Mouse (Mus musculus): ENCODE measurements around the gene Olfr718-ps1. TPM values are rescaled to one million over a fixed set of nuclear protein-coding genes. Genes with fewer than 3 reads are reported as not detected.
A peak's percentile ranks its signal among the peaks of the same experiment; 100 is the strongest.
"Not testable (repeated sequence)": the region's sequence is repeated elsewhere in the genome, so short reads cannot be mapped to it uniquely, and the experiment has no call there.

Gene Olfr718-ps1
- total RNA-seq (2015; ENCODE audit: low replicate concordance) (not detected in 2 replicates), total RNA-seq (2017; ENCODE audit: low replicate concordance) (not detected in 2 replicates)

DNA sequence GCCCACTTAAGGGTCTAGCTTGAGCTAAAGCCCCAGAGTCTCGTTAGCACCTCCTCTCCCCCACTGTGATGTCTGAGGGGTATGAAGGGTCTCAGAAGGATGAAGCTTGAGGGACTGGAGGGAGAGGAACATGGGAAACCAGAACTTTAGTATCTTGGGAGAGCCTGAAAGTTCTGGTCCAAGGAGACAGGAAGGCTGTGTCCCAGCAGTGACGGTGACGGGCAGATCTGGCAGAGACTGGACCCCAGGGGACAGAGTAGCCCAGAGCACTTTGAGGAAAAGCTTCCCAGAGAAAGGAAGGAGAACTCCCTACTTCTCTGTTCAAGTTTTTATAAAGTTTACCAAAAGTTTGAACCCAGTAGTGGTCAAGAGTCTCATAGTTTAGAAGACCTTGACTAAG, at the start of gene Olfr718-ps1:
Gene Olfr718-ps1, minus strand, starts transcription at position 101 of the 400 bp plus-strand sequence.
- ATAC-seq (replicated peaks; ENCODE audit: low FRiP score, poor library complexity, severe bottlenecking), result no peak

DNA sequence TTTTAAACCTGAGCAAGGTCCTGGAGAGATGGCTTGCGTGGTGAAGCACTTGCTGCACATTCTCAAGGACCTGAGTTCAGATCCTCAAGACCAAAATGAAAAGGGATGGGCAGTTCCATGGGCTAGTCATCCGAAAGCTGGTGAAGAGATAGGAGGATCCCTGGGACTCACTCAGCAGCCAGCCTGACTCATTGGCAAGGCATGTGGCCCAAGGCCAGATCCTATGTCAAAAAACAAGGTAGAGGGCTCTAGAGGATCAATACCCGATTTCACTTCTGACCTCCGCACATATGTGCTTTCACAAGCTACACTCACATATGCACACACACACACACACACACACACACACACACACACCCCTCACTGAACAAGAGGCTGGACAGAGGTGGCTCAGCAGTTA, 49.1 kb upstream of the Olfr718-ps1 start:
- ATAC-seq (replicated peaks; ENCODE audit: low FRiP score, poor library complexity, severe bottlenecking), result no peak

DNA sequence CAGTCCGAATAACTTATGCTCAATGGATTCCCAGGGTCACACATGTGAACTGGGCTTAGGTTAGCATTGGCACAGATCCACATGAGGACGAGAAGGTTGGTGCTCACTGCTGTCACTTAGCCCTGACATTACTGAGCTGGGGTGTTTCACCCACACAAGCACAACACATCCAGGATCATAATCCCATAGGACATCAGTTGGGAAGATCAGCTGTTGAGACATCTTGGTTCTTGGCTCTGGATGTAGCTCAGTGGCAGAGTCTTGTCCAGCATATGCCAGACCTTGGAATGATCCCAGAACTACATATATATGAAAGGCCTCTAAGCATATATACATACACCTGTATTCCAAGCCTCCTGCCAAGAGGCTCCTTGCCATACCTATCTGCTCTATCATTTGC, 47.8 kb upstream of the Olfr718-ps1 start:
- ATAC-seq (replicated peaks; ENCODE audit: low FRiP score, poor library complexity, severe bottlenecking), result no peak

DNA sequence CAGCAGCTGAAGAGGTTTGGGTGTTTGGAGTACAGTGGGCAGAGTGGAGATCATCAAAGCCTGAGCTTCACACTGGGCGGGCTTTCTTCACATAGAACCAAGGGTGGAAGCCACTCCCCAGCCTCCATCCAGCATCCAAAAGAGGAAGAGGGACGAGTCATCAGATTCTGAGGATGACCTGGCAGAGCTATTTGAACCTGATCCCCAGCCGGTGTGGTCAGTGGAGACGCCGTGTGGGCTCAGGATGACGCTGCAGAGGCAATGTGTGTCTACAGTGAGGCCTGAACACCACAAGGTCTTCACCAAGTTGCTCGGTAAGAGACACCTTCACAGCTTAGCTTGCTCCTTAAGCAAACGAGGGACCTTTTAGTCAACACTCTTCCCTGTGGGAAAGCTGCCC, 47.4 kb upstream of the Olfr718-ps1 start:
- not testable (repeated sequence) for ATAC-seq (replicated peaks; ENCODE audit: low FRiP score, poor library complexity, severe bottlenecking)

DNA sequence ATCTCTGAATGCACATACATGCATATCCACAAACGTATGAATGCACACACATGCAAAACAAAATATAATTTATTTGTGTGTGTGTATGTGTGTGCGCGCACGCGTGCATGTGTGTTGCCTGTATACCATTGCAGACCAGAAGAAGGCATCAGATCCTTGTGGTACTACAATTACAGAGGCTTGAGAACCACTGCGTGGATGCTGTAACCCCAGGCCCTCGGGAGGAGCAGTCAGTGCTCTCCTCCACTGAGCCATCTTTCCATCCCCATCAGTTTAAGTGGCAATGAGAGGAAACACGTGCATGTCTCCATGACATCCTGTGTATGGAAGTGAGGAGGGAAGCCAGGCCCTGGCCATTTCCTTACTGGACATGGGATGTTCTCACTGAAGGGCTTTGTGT, 45.4 kb upstream of the Olfr718-ps1 start:
- ATAC-seq (replicated peaks; ENCODE audit: low FRiP score, poor library complexity, severe bottlenecking), result no peak

DNA sequence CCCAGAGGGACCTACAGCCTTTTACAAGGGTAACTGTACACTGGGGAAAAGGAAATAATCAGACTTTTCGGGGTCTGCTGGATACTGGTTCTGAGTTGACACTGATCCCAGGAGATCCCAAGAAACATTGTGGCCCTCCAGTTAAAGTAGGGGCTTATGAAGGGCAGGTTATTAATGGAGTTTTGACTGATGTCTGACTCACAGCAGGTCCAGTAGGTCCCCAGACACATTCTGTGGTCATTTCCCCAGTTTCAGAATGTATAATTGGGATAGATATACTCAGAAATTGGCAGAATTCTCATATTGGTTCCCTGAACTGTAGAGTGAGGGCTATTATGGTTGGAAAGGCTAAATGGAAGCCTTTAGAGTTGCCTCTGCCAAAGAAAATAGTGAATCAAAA, 40.6 kb upstream of the Olfr718-ps1 start:
- not testable (repeated sequence) for ATAC-seq (replicated peaks; ENCODE audit: low FRiP score, poor library complexity, severe bottlenecking)

DNA sequence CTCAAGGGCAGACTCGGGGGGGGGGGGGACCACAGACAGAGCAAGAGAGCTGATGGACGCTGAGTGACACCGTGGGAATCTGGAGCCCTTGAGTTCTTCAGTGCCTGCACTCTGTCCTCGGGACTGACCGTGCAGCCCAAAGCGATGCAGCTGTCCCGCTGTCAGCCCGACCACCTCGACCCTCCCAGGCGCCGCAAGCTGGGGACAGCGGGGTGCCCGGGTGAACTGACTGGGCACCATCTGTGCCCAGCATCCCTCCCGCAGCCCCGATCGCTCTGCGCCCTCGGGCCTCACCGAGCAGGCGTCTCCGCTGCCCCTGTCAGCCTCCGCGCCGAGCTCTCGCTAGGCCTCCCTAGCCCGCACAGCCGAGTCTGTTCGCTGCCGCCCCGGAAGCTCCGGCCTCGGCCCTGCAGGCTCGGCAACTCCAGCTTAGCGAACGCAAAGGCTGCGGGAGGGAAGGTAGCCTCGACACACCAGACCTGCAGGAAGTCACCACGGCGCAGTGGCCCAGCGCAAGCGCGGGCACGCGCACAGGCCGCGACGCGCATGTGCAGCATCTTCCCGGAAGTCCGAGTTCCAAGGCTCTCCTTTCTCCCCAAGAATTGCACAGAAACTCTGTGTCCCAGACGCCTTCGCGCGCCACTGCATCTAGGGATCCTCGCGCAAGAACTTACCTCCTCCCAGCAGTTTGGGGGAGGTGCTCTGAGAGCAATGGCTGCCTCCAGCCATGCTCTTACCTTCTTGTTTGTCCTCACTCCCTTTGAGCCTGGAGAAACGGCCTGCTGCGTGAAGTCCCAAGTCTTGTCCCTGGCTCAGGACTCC, 33.1 kb upstream of the Olfr718-ps1 start, which contains the start of the genes Rbak and Spdye4b:
Gene Rbak, minus strand, starts transcription at position 521 of the 822 bp plus-strand sequence.
Gene Spdye4b, plus strand, starts transcription at position 763 of the 822 bp plus-strand sequence.
- ATAC-seq (replicated peaks; ENCODE audit: low FRiP score, poor library complexity, severe bottlenecking), result peak; percentile 57

DNA sequence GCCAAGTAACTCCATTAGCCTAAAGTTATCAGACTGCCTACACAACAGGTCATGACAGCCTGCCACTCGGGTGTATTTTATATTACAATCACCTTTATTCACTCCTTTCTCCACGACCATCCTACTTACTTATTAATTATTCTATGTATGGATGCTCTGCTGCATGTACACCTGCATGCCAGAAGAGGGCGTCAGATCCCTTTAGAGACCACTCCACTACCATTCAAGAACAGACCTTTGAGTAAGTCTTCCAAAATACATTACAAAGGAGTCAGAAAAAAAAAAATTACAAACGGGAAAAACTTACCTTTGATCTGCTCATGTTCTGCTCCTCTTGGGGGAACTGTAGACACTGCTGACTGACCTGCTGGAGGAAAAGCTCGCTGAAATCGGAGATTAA, 31.8 kb upstream of the Olfr718-ps1 start:
- ATAC-seq (replicated peaks; ENCODE audit: low FRiP score, poor library complexity, severe bottlenecking), result no peak

DNA sequence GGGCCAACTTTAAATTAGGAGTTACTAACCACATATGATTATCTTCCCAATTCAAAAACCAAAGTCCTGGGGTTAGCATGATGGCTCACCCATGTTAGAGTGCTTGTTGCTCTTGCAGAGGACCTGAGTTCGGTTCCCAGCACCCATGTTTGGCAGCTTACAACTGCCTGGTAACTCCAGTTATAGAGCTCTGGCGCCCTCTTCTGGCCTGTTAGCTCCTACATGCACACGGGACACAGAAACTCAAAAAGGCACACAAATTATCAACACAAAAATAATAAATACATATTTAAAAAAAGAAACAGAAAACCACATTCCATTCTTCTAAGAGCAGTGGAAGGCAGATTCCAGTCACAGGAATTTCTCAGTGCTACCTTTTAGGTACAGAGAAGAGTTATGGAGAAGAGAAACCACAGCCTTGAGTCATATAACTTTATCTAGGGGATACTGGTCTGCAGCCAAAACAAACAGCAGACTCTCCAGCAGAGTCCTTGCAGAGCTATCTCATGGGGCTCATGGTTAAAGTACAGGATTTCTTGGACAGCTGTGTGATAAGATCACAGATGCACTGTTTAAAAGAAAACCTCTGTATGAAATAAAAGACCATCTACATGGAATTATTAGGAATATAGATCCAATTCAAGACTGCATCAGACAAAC, 30.3 kb upstream of the Olfr718-ps1 start:
- no peak for ATAC-seq (replicated peaks; ENCODE audit: low FRiP score, poor library complexity, severe bottlenecking)

DNA sequence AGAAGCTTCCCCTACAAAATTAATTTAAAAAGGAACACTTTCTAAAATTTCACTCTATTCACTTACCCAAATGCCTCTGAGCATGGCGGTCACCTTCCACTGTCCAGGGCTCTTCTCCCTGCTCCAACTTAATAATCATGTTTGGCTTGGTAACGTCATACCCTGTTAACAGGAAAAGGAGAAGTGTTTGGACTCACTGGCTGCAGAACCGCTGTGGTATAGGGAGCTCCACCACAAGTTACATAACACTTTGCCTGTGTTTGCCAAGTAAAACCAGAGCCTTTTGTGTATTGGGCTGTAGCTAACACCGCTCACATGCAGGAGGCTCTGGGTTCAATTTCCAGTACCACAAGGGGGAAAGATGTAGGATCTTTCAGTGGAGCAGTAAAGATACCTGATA, 28.6 kb upstream of the Olfr718-ps1 start:
- no peak for ATAC-seq (replicated peaks; ENCODE audit: low FRiP score, poor library complexity, severe bottlenecking)

DNA sequence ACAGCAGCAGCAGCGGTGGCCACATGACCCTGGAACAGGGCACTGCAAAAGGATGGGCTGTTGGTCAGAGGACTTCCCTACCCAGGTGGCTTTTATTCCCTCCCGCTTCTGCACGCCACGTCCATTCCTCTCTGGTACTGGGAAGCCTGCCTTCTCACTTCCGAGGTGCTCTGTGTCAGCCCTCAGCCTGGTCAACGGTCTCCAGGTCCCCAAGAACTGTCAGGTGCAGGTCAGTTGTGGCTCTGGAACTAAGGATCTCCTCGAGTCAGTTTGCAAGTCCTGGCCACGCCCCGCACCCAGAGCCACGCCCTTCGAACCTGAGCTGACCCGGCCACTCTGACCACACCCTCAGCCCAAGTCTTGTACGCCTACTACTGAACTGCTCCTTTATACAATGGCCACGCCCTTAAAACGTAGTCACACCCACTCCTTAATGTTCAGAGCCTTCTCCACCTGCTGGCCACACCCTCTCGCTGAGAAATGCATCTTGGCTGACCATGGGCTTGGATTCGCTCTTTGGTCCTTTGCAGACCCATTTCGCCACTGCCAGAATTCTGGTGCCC, 18.2 kb upstream of the Olfr718-ps1 start:
- peak; percentile 76 for ATAC-seq (replicated peaks; ENCODE audit: low FRiP score, poor library complexity, severe bottlenecking)

DNA sequence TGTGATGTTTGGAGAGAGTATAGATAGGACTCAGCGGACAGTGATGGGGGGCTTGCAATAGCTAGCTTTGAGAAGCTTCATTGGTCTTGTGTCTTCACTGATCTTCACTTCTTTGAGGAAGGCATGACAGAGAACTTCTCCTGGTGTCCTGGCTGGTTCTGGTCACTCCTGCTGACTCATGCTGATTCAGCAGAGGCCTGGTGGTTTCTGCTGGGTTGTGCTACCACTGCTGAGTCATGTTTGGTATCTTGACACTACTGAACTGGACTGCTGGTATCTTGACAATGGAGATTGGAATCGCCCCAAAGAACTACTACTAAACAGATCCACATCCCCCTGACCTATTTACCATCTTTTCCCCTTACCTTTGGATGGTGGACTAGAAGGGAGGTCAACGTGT, 8.2 kb upstream of the Olfr718-ps1 start:
- no peak for ATAC-seq (replicated peaks; ENCODE audit: low FRiP score, poor library complexity, severe bottlenecking)

DNA sequence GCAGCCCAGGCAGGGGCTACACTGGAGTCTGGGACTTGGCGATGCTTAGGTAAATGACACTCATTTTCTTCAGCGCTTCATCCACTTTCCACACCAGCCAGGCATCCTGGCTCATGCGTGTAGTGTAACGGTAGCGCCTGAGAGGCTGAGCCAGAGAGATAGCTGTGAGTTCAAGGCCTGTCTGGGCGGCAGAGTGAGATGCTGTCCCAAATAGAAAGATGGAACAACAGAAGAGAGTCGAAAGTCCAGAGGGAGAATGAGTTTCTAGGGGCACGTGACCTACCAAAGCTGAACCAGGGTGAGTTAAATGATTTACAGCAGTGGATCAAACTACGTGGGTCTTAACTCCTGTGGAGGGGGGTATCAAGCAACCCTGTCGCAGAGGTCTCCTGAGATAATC, 6.4 kb upstream of the Olfr718-ps1 start:
- ATAC-seq (replicated peaks; ENCODE audit: low FRiP score, poor library complexity, severe bottlenecking), result no peak

DNA sequence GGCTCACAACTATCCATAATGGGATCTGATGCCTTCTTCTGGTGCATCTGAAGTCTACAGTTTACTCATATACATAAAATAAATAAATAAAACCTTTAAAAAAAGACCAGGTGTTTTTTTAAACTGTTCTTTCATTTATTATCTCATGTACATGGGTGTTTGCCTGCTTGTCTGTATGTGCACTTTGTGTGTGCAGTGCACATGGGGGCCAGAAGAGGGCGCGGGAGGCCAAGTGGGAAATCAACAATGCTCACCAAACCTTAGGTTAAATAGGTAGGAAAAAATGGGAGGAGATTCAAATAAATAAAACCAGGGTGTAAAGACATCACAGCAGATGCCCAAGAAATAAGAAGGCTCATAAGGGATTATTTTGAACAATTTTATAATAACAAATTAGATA, 2.7 kb upstream of the Olfr718-ps1 start:
- no peak for ATAC-seq (replicated peaks; ENCODE audit: low FRiP score, poor library complexity, severe bottlenecking)

DNA sequence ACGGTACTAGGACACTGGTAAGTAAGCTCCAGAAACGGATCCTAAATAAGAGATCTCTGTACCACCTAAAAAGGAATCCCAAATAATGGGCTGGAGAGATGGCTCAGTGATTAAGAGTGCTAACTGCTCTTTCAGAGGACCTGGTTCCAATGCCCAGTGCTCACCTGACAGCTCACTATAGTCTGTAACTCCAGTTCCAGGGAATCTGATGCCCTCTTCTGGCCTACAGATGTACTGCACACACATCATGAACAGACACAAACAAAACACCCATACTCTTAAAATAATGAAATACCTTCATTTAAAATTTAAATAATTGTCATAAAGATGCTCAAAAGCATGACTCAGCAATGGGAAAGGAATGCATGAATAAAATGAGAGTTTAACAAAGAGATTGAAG, 2.2 kb upstream of the Olfr718-ps1 start:
- no peak for ATAC-seq (replicated peaks; ENCODE audit: low FRiP score, poor library complexity, severe bottlenecking)

DNA sequence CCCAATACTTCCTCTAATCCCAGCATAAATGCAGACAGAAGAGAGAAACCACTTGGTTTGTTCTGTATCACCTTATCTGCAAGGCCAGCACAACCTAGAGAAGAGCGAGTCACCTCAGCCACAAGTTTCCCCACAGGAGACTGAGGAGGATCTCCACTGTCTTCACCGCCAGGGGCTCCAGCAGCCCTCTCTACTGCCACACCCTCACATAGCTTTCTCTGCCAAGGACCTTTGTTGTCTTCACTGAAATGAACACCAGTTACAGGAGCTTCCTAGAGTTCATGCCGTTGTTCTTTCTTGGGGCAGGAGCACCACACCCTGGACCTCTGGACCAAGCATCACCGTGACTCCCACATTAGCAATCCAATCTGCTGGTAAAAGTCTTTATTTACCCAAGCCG, 1.3 kb upstream of the Olfr718-ps1 start:
- no peak for ATAC-seq (replicated peaks; ENCODE audit: low FRiP score, poor library complexity, severe bottlenecking)

DNA sequence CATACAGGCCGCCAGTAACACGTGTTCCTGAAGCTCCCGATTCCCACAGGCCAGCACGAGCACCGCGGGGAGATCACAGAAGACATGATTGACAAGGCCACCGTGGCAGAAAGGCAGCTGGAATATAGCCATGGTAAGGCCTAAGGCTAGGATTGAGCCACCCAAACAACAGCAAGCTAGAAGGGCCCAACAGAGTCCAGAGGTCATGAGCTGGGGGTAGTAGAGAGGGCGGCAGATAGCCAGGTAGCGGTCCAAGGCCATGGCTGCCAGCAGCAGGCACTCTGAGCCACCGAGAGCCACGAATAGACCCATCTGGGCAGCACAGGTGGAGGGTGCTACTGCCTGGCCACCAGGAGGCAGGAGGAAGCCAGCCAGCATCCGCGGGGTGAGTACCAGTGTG, 9.8 kb downstream of the Olfr718-ps1 start:
- ATAC-seq (replicated peaks; ENCODE audit: low FRiP score, poor library complexity, severe bottlenecking), result no peak

DNA sequence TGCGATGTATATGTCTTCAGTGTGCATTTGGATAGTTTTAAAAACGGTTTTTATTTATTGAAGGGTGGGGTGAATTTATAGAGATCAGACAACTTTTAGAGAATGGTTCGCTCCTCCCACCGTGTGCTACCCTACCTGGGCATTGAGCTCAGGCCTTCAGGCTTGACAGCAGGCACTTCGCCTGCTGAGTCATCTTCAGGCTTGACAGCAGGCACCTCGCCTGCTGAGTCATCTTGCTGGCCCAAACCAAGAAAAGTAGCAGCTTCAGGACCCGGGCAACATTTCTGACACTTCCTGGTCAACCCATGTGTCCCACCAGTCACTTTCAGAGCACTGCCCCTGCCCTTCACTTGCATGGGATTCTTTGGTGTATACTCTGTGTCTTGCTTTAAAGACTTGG, 12.3 kb downstream of the Olfr718-ps1 start:
- peak; percentile 77 for ATAC-seq (replicated peaks; ENCODE audit: low FRiP score, poor library complexity, severe bottlenecking)

DNA sequence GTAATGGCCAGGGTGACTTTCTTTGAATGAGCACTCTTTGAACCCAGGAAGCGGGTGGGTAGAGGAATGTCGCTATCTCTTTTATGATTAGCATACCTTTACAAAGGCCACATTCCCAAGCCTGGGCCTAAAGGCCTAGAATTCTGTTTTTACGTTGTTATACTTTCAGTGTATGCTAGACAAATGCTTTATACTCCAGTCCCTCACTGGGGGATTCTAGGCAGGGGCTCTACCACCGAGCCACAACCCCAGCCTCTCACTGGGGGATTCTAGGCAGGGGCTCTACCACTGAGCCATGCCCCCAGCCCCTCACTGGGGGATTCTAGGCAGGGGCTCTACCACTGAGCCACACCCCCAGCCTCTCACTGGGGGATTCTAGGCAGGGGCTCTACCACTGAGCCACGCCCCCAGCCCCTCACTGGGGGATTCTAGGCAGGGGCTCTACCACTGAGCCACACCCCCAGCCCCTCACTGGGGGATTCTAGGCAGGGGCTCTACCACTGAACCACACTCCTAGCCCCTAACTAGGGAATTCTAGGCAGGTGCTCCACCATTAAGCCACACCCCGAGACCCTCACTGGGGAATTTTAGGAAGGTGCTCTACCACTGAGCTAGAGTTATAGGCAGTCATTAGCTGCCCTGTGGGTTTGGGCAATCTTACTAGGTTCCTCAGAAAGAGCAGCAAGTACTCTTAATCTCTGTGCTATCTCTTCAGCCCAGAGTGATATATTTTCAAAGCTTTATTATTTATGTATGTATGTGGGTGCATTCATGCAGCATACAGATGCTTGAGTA, 13.0 kb downstream of the Olfr718-ps1 start:
- ATAC-seq (replicated peaks; ENCODE audit: low FRiP score, poor library complexity, severe bottlenecking), result not testable (repeated sequence)

DNA sequence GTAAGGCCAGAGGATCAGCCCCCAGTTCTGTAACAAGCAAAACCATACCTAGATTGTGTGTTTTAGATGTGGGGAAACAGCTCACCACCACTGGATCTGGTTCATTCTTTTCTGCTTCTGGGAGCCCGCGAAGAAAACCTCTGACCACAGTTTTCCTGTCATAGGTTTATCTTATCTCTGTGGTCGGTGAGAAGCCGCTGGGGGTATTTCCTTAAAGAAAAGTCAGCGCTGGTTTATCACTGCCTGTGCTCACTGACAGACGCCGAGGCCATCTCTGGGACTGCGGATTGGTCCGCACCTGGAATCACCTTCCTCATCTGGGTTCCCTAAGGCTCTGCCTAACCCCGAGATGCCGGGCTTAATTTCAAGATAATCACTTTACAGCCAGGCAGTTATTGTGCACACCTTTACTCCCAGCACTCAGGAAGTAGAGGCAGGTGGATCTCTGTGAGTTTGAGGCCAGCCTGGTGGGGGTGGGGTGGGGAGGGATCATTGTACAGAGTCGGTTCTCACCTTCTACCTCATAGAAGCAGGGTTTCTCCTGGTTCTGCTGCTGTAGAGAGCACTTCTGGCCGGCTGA, 14.4 kb downstream of the Olfr718-ps1 start:
- no peak for ATAC-seq (replicated peaks; ENCODE audit: low FRiP score, poor library complexity, severe bottlenecking)
